Mouse (Mus musculus) liver, embryonic 15.5 days (tissue): ENCODE measurements around the gene Nab2. TPM values are rescaled to one million over a fixed set of nuclear protein-coding genes. Genes with fewer than 3 reads are reported as not detected.

ENCODE experiments used
- ATAC-seq: fragments of 200-750 bp; cut with Nextera tagmentation; 2 replicates; pipeline ENCODE4 v1.8.0; 2017; ENCODE audit warnings: moderate number of reproducible peaks, mild to moderate bottlenecking, moderate library complexity; ENCODE audit not compliant: insufficient read depth
- H3K27ac ChIP-seq: fragments of 300-500 bp; sonication (generic); replicated peaks from 2 replicates; pipeline ENCODE4 v1.5.1; 2015; ENCODE audit warnings: mild to moderate bottlenecking, inconsistent platforms
- H3K27me3 ChIP-seq: fragments of 300-500 bp; sonication (generic); 2 replicates; pipeline ENCODE4 v1.6.1; 2015; ENCODE audit warnings: mild to moderate bottlenecking, inconsistent platforms
- H3K36me3 ChIP-seq: fragments of 300-500 bp; sonication (generic); replicated peaks from 2 replicates; pipeline ENCODE4 v1.6.1; 2015; ENCODE audit warnings: moderate library complexity, mild to moderate bottlenecking, inconsistent platforms
- H3K4me1 ChIP-seq: fragments of 300-500 bp; sonication (generic); replicated peaks from 2 replicates; pipeline ENCODE4 v1.6.1; 2015; ENCODE audit warnings: inconsistent platforms
- H3K4me2 ChIP-seq: fragments of 300-500 bp; sonication (generic); 2 replicates; pipeline ENCODE4 v1.6.1; 2015; ENCODE audit warnings: moderate library complexity, mild to moderate bottlenecking, inconsistent platforms
- H3K4me3 ChIP-seq: fragments of 300-500 bp; sonication (generic); replicated peaks from 2 replicates; pipeline ENCODE4 v1.5.1; 2015; ENCODE audit warnings: mild to moderate bottlenecking, inconsistent platforms
- H3K9ac ChIP-seq: fragments of 300-500 bp; sonication (generic); 2 replicates; pipeline ENCODE4 v1.6.1; 2015; ENCODE audit warnings: moderate library complexity, mild to moderate bottlenecking, inconsistent platforms
- H3K9me3 ChIP-seq: fragments of 300-500 bp; sonication (generic); replicated peaks from 2 replicates; pipeline ENCODE4 v1.6.1; 2016; ENCODE audit warnings: inconsistent platforms
- WGBS: fragments of 180-500 bp; shearing (Covaris S2); methylation state at CpG from one replicate; pipeline ENCODE4 v1.1.7; 2015; ENCODE audit warnings: mixed read lengths; ENCODE audit not compliant: insufficient replicate concordance; 5-methylcytosine and 5-hydroxymethylcytosine counted together
- polyA plus RNA-seq: library from polyadenylated mRNA; unstranded; fragments of >200 nt; fragmentation: Nextera tagmentation; extraction: Ambion mirVana; gene quantifications from 2 replicates; pipeline ENCODE4 v1.2.1, GENCODE M21; 2015

The Nab2 gene
- polyA plus RNA-seq, 1 experiment from 2014 or later = 2.9 TPM

- H3K9ac ChIP-seq = peak within 1 kb of the TSS; percentile 42
- WGBS = 6% methylated on average over 26 of the region's 32 CpGs
- peaks cover 33% of the 10 kb centered on the region for H3K4me1 ChIP-seq
- H3K36me3 ChIP-seq = no peaks in the 10 kb centered on the region
- H3K27ac ChIP-seq = peak within 1 kb of the TSS; percentile 89
- peak within 1 kb of the TSS; percentile 72 for H3K4me2 ChIP-seq
- peak within 1 kb of the TSS; percentile 57 for H3K4me3 ChIP-seq
- H3K9me3 ChIP-seq = no peaks in the 10 kb centered on the region
- peaks cover 71% of the 10 kb centered on the region for H3K27me3 ChIP-seq
- peak; percentile 33 for ATAC-seq
These were observed 47.8 kb downstream of the Nab2 start, which contains the start of gene Lrp1 for GRCm38 (mm10) chr10:127620406-127621190. Gene Lrp1, minus strand, starts transcription at chr10:127621148.

- H3K27ac ChIP-seq = peak overlapping the region; percentile 71
- peaks cover 39% of the 10 kb centered on the region for H3K4me1 ChIP-seq
- no peaks in the 10 kb centered on the region for H3K9me3 ChIP-seq
- peak overlapping the region; percentile 72 for H3K4me2 ChIP-seq
- H3K4me3 ChIP-seq = peak overlapping the region; percentile 57
- H3K9ac ChIP-seq = peak overlapping the region; percentile 42; the same call in 1 of the 2 replicates
- H3K27me3 ChIP-seq = peaks cover 72% of the 10 kb centered on the region
- WGBS = 13% methylated on average over 12 of the region's 12 CpGs
- ATAC-seq = no peak
- no peaks in the 10 kb centered on the region for H3K36me3 ChIP-seq
These were observed 48.4 kb downstream of the Nab2 start for GRCm38 (mm10) chr10:127619941-127620405.

GRCm38 (mm10) chr10:127619119-127619721 lies 49.1 kb downstream of the Nab2 start:
- H3K27me3 ChIP-seq = peaks cover 72% of the 10 kb centered on the region
- peak overlapping the region; percentile 71 for H3K27ac ChIP-seq
- peak overlapping the region; percentile 42; the same call in 1 of the 2 replicates for H3K9ac ChIP-seq
- H3K4me2 ChIP-seq = peak overlapping the region; percentile 72
- H3K9me3 ChIP-seq = no peaks in the 10 kb centered on the region
- ATAC-seq = no peak
- H3K4me3 ChIP-seq = peak overlapping the region; percentile 57
- WGBS = 19% methylated on average over 8 of the region's 8 CpGs
- no peaks in the 10 kb centered on the region for H3K36me3 ChIP-seq
- peaks cover 46% of the 10 kb centered on the region for H3K4me1 ChIP-seq

- no peaks in the 10 kb centered on the region for H3K9me3 ChIP-seq
- H3K4me1 ChIP-seq = peaks cover 54% of the 10 kb centered on the region
- 19% methylated on average over 6 of the region's 6 CpGs for WGBS
- H3K4me3 ChIP-seq = 0 out of 2 replicates have a peak overlapping the region, but pooled peaks have one; percentile 57
- no peak overlapping the region for H3K27ac ChIP-seq
- peaks cover 72% of the 10 kb centered on the region for H3K27me3 ChIP-seq
- H3K4me2 ChIP-seq = peak overlapping the region; percentile 72
- no peaks in the 10 kb centered on the region for H3K36me3 ChIP-seq
- no peak for ATAC-seq
- H3K9ac ChIP-seq = no peak overlapping the region
These were observed 50.2 kb downstream of the Nab2 start for GRCm38 (mm10) chr10:127618173-127618572.

GRCm38 (mm10) chr10:127617294-127617693 lies 51.1 kb downstream of the Nab2 start:
- Histone ChIP-seq H3K27ac (peak overlapping the region; percentile 33; the same call in 1 of the 2 replicates), H3K27me3 (peaks cover 71% of the 10 kb centered on the region), H3K4me1 (peaks cover 60% of the 10 kb centered on the region), H3K9ac (no peak overlapping the region), H3K4me3 (no peak overlapping the region), H3K9me3 (no peaks in the 10 kb centered on the region), H3K4me2 (peak overlapping the region; percentile 6; the same call in 1 of the 2 replicates), H3K36me3 (no peaks in the 10 kb centered on the region)
- WGBS = 32% methylated on average over 4 of the region's 4 CpGs
- ATAC-seq = no peak

- Histone ChIP-seq H3K36me3 (0 out of 2 replicates have a peak, but pooled peaks cover 5% of the 10 kb centered on the region), H3K9ac (no peak overlapping the region), H3K9me3 (no peaks in the 10 kb centered on the region), H3K4me3 (no peak overlapping the region), H3K27me3 (peaks cover 61% of the 10 kb centered on the region), H3K4me2 (0 out of 2 replicates have a peak overlapping the region, but pooled peaks have one; percentile 4), H3K27ac (peak overlapping the region; percentile 46; the same call in 1 of the 2 replicates), H3K4me1 (peaks cover 65% of the 10 kb centered on the region)
- no peak for ATAC-seq
- WGBS = 47% methylated on average over 7 of the region's 7 CpGs
These were observed 52.1 kb downstream of the Nab2 start for GRCm38 (mm10) chr10:127616261-127616679.

GRCm38 (mm10) chr10:127615591-127615990 lies 52.8 kb downstream of the Nab2 start:
- Histone ChIP-seq H3K4me1 (peaks cover 66% of the 10 kb centered on the region), H3K4me3 (no peak overlapping the region), H3K4me2 (no peak overlapping the region), H3K36me3 (0 out of 2 replicates have a peak, but pooled peaks cover 8% of the 10 kb centered on the region), H3K9ac (no peak overlapping the region), H3K9me3 (no peaks in the 10 kb centered on the region), H3K27ac (peak overlapping the region; percentile 46), H3K27me3 (peaks cover 54% of the 10 kb centered on the region)
- 51% methylated on average over 3 of the region's 3 CpGs for WGBS
- ATAC-seq = no peak

- no peaks in the 10 kb centered on the region for H3K9me3 ChIP-seq
- H3K4me3 ChIP-seq = no peak overlapping the region
- no peak overlapping the region for H3K9ac ChIP-seq
- no peak overlapping the region for H3K4me2 ChIP-seq
- ATAC-seq = no peak
- peaks cover 66% of the 10 kb centered on the region for H3K4me1 ChIP-seq
- WGBS = 35% methylated on average over 2 of the region's 2 CpGs
- 0 out of 2 replicates have a peak, but pooled peaks cover 11% of the 10 kb centered on the region for H3K36me3 ChIP-seq
- H3K27ac ChIP-seq = peak overlapping the region; percentile 46; the same call in 1 of the 2 replicates
- peaks cover 48% of the 10 kb centered on the region for H3K27me3 ChIP-seq
These were observed 53.4 kb downstream of the Nab2 start for GRCm38 (mm10) chr10:127615034-127615374.

- Histone ChIP-seq H3K36me3 (0 out of 2 replicates have a peak, but pooled peaks cover 11% of the 10 kb centered on the region), H3K27me3 (peaks cover 43% of the 10 kb centered on the region), H3K9ac (no peak overlapping the region), H3K4me1 (peaks cover 66% of the 10 kb centered on the region), H3K27ac (peak overlapping the region; percentile 46; the same call in 1 of the 2 replicates), H3K4me2 (no peak overlapping the region), H3K9me3 (no peaks in the 10 kb centered on the region), H3K4me3 (no peak overlapping the region)
- ATAC-seq = no peak
- 30% methylated on average over 12 of the region's 12 CpGs for WGBS
These were observed 53.9 kb downstream of the Nab2 start for GRCm38 (mm10) chr10:127614236-127615033.

GRCm38 (mm10) chr10:127612079-127612775 lies 56.1 kb downstream of the Nab2 start:
- no peak overlapping the region for H3K9ac ChIP-seq
- H3K4me2 ChIP-seq = no peak overlapping the region
- H3K9me3 ChIP-seq = no peaks in the 10 kb centered on the region
- 38% methylated on average over 14 of the region's 14 CpGs for WGBS
- ATAC-seq = peak; percentile 75
- H3K4me3 ChIP-seq = no peak overlapping the region
- peaks cover 21% of the 10 kb centered on the region for H3K27me3 ChIP-seq
- H3K4me1 ChIP-seq = peaks cover 54% of the 10 kb centered on the region
- 0 out of 2 replicates have a peak, but pooled peaks cover 11% of the 10 kb centered on the region for H3K36me3 ChIP-seq
- peak overlapping the region; percentile 57 for H3K27ac ChIP-seq
